Mouse (Mus musculus): ENCODE measurements around the gene Fancl.

- TF ChIP-seq EP300 (IDR thresholded peaks at IDR 0.05) (no peak), CTCF (IDR thresholded peaks at IDR 0.05) (no peak)
Measured at GRCm38 (mm10) chr11:26374132-26374531, 11.8 kb upstream of the Fancl start.

Measured in lung, postnatal 0 days (tissue).